Mouse (Mus musculus) E14TG2a.4 (cell line): ENCODE data around the gene Art2b.

Experiments used
- CTCF ChIP-seq: conservative IDR thresholded peaks from 2 replicates; pipeline ENCODE4 v1.5.1; 2014; ENCODE audit warnings: low read length
- POU5F1 ChIP-seq: IDR thresholded peaks from 2 replicates; pipeline ENCODE4 v1.6.1; 2014; ENCODE audit warnings: low read length, borderline replicate concordance

GRCm38 (mm10) chr7:101616136-101616835 lies 30.9 kb upstream of the Art2b start:
- no peak for TF ChIP-seq CTCF
- TF ChIP-seq POU5F1 = no peak
